ENCODE assay signal across 8 mouse cellular contexts in genomic region chr19:37208176-37208755, GRCm38 (mm10). TPM values are rescaled to one million over a fixed set of nuclear protein-coding genes. Genes with fewer than 3 reads are reported as not detected.
DNase-seq lines count a peak whose midpoint lies in the region; ATAC-seq and TF ChIP-seq lines count a peak whose summit lies in the region.

TSS of gene Cpeb3 (minus strand) at chr19:37208601.

- peaks cover 43% of the 10 kb centered on the region for H3K79me3 ChIP-seq in C2C12 (ENCODE audit: low read depth)

- no peak for TF ChIP-seq CTCF in C2C12 (IDR thresholded peaks at IDR 0.05; ENCODE audit: control insufficient read depth, insufficient read depth, insufficient read length)
- no peak for TF ChIP-seq CTCF in thymus, adult 2 months (IDR thresholded peaks at IDR 0.05; ENCODE audit: borderline replicate concordance, control insufficient read depth, extremely low read depth, insufficient read depth, low read length, poor library complexity)

- under 1% methylated on average over 15 of the region's 15 CpGs for WGBS in embryonic facial prominence, embryonic 14.5 days
- 2% methylated on average over 15 of the region's 15 CpGs for WGBS in heart, embryonic 11.5 days (ENCODE audit: insufficient replicate concordance)
- WGBS in liver, embryonic 11.5 days: 1% methylated on average over 15 of the region's 15 CpGs
- 2% methylated on average over 15 of the region's 15 CpGs for WGBS in neural tube, embryonic 11.5 days
- under 1% methylated on average over 15 of the region's 15 CpGs for WGBS in thymus, adult 2 months

- H3K4me1 ChIP-seq in embryonic facial prominence, embryonic 14.5 days (ENCODE audit: control insufficient read depth, insufficient read depth, low read length): peaks cover 10% of the 10 kb centered on the region
- peaks cover 12% of the 10 kb centered on the region for H3K4me1 ChIP-seq in heart, embryonic 11.5 days (ENCODE audit: control insufficient read depth, insufficient read depth, low read length)
- H3K4me1 ChIP-seq in liver, embryonic 11.5 days (replicated peaks; ENCODE audit: control insufficient read depth, insufficient read depth, low read length): peaks cover 22% of the 10 kb centered on the region
- peaks cover 5% of the 10 kb centered on the region; the same call in 1 of the 2 replicates for H3K4me1 ChIP-seq in neural tube, embryonic 11.5 days (ENCODE audit: control insufficient read depth, insufficient read depth, low read length)
- peaks cover 8% of the 10 kb centered on the region for H3K4me1 ChIP-seq in thymus, adult 2 months (replicated peaks; ENCODE audit: control insufficient read depth, insufficient read depth, low read length)

- H3K79me2 ChIP-seq in C2C12 (ENCODE audit: control insufficient read depth, insufficient read depth): peaks cover 58% of the 10 kb centered on the region

- H3K4me2 ChIP-seq in embryonic facial prominence, embryonic 14.5 days (ENCODE audit: low read depth, low read length): peak within 1 kb of the TSS; percentile 94
- H3K4me2 ChIP-seq in heart, embryonic 11.5 days: peak within 1 kb of the TSS; percentile 87
- peak within 1 kb of the TSS; percentile 89 for H3K4me2 ChIP-seq in liver, embryonic 11.5 days
- H3K4me2 ChIP-seq in neural tube, embryonic 11.5 days (ENCODE audit: low read depth): peak within 1 kb of the TSS; percentile 66

- peaks cover 35% of the 10 kb centered on the region for H3K36me3 ChIP-seq in C2C12 (ENCODE audit: control insufficient read depth, insufficient read depth)
- peaks cover 26% of the 10 kb centered on the region for H3K36me3 ChIP-seq in embryonic facial prominence, embryonic 14.5 days (ENCODE audit: control insufficient read depth, insufficient read depth, low read length)
- H3K36me3 ChIP-seq in heart, embryonic 11.5 days (ENCODE audit: control insufficient read depth, insufficient read depth, low read length): peaks cover 8% of the 10 kb centered on the region; the same call in 1 of the 2 replicates
- peaks cover 21% of the 10 kb centered on the region for H3K36me3 ChIP-seq in liver, embryonic 11.5 days (ENCODE audit: control insufficient read depth, insufficient read depth, low read length)
- peaks cover 8% of the 10 kb centered on the region for H3K36me3 ChIP-seq in neural tube, embryonic 11.5 days (ENCODE audit: control insufficient read depth, insufficient read depth, low read length)
- H3K36me3 ChIP-seq in thymus, adult 2 months (ENCODE audit: control insufficient read depth, insufficient read depth, low read length): peaks cover 11% of the 10 kb centered on the region

- peak within 1 kb of the TSS; percentile 98 for H3K9ac ChIP-seq in embryonic facial prominence, embryonic 14.5 days (ENCODE audit: low read depth, low read length)
- peak within 1 kb of the TSS; percentile 99 for H3K9ac ChIP-seq in heart, embryonic 11.5 days (ENCODE audit: low read depth, low read length)
- H3K9ac ChIP-seq in liver, embryonic 11.5 days (ENCODE audit: low read depth, low read length): peak within 1 kb of the TSS; percentile 99
- H3K9ac ChIP-seq in neural tube, embryonic 11.5 days (ENCODE audit: low read length): peak within 1 kb of the TSS; percentile 98

- H3K27ac ChIP-seq in embryonic facial prominence, embryonic 14.5 days (replicated peaks; ENCODE audit: low read depth, low read length): peak within 1 kb of the TSS; percentile 86
- peak within 1 kb of the TSS; percentile 94 for H3K27ac ChIP-seq in heart, embryonic 11.5 days (ENCODE audit: low read depth, low read length)
- H3K27ac ChIP-seq in liver, embryonic 11.5 days (ENCODE audit: low read depth, low read length): peak within 1 kb of the TSS; percentile 96
- H3K27ac ChIP-seq in neural tube, embryonic 11.5 days (ENCODE audit: low read depth, low read length): peak within 1 kb of the TSS; percentile 78
- H3K27ac ChIP-seq in thymus, adult 2 months (ENCODE audit: control insufficient read depth, insufficient read depth, low read length): no peak within 1 kb of the TSS; the same call in 1 of the 2 replicates

- peak; percentile 82 for DNase-seq in adipocyte (ENCODE audit: low spot score)
- peak; percentile 71 for DNase-seq in embryonic facial prominence, embryonic 14.5 days (ENCODE audit: low spot score)
- DNase-seq in kidney, adult 9 months: peak; percentile 61
- peak; percentile 41 for DNase-seq in liver, embryonic 11.5 days (ENCODE audit: low spot score)
- DNase-seq in neural tube, embryonic 11.5 days (ENCODE audit: low spot score): peak; percentile 60
- peak; percentile 25 for DNase-seq in thymus, adult 2 months

- peak within 1 kb of the TSS; percentile 100 for H3ac ChIP-seq in C2C12 (ENCODE audit: control insufficient read depth, insufficient read length, low read depth)

- no peaks in the 10 kb centered on the region for H3K27me3 ChIP-seq in C2C12 (ENCODE audit: control insufficient read depth, insufficient read depth, insufficient read length)
- no peaks in the 10 kb centered on the region for H3K27me3 ChIP-seq in embryonic facial prominence, embryonic 14.5 days (replicated peaks; ENCODE audit: control insufficient read depth, insufficient read depth, low read length)
- no peaks in the 10 kb centered on the region for H3K27me3 ChIP-seq in heart, embryonic 11.5 days (ENCODE audit: control insufficient read depth, insufficient read depth, low read length)
- no peaks in the 10 kb centered on the region for H3K27me3 ChIP-seq in liver, embryonic 11.5 days (replicated peaks; ENCODE audit: control insufficient read depth, insufficient read depth, low read length)
- H3K27me3 ChIP-seq in neural tube, embryonic 11.5 days (ENCODE audit: control insufficient read depth, insufficient read depth, low read length): no peaks in the 10 kb centered on the region
- no peaks in the 10 kb centered on the region; the same call in 1 of the 2 replicates for H3K27me3 ChIP-seq in thymus, adult 2 months (ENCODE audit: control insufficient read depth, insufficient read depth, low read length)

- no peak for TF ChIP-seq POLR2A in thymus, adult 2 months (IDR thresholded peaks at IDR 0.05; ENCODE audit: control insufficient read depth, extremely low read depth, insufficient read depth, low read length, poor library complexity)

- no peaks in the 10 kb centered on the region for H3K9me3 ChIP-seq in embryonic facial prominence, embryonic 14.5 days (ENCODE audit: control insufficient read depth, low read length)
- no peaks in the 10 kb centered on the region for H3K9me3 ChIP-seq in heart, embryonic 11.5 days (replicated peaks; ENCODE audit: control insufficient read depth, low read length)
- no peaks in the 10 kb centered on the region for H3K9me3 ChIP-seq in liver, embryonic 11.5 days (ENCODE audit: control insufficient read depth, low read length)
- no peaks in the 10 kb centered on the region for H3K9me3 ChIP-seq in neural tube, embryonic 11.5 days (ENCODE audit: control insufficient read depth, low read length)

- ATAC-seq in embryonic facial prominence, embryonic 14.5 days (ENCODE audit: low read depth): no peak
- ATAC-seq in heart, embryonic 11.5 days (replicated peaks; ENCODE audit: insufficient number of reproducible peaks, low FRiP score, low TSS enrichment): no peak
- no peak for ATAC-seq in liver, embryonic 11.5 days (replicated peaks; ENCODE audit: low FRiP score)
- ATAC-seq in neural tube, embryonic 11.5 days (ENCODE audit: insufficient read depth, low FRiP score, low TSS enrichment): no peak

- peak within 1 kb of the TSS; percentile 99 for H3K4me3 ChIP-seq in C2C12 (ENCODE audit: insufficient read depth, poor library complexity, severe bottlenecking)
- H3K4me3 ChIP-seq in embryonic facial prominence, embryonic 14.5 days (ENCODE audit: low read depth, low read length): peak within 1 kb of the TSS; percentile 97
- H3K4me3 ChIP-seq in heart, embryonic 11.5 days (ENCODE audit: low read depth, low read length): peak within 1 kb of the TSS; percentile 99
- peak within 1 kb of the TSS; percentile 98 for H3K4me3 ChIP-seq in liver, embryonic 11.5 days (ENCODE audit: low read depth, low read length)
- peak within 1 kb of the TSS; percentile 94 for H3K4me3 ChIP-seq in neural tube, embryonic 11.5 days (ENCODE audit: low read depth, low read length)
- H3K4me3 ChIP-seq in thymus, adult 2 months (ENCODE audit: control insufficient read depth, insufficient read depth, low read length): peak within 1 kb of the TSS; percentile 72

TF ChIP-seq in C2C12, 6 proteins besides CTCF, POLR2A, EP300 and RAD21:
- TF ChIP-seq MYOG (IDR thresholded peaks at IDR 0.05; ENCODE audit: control insufficient read depth, extremely low read depth, insufficient read length) (no peak), MYOD1 (IDR thresholded peaks at IDR 0.05; ENCODE audit: control insufficient read depth, insufficient read length, low read depth) (no peak), MAX (IDR thresholded peaks at IDR 0.05) (no peak), FOSL1 (IDR thresholded peaks at IDR 0.05; ENCODE audit: insufficient read depth, low read length, poor library complexity, severe bottlenecking) (no peak), USF1 (IDR thresholded peaks at IDR 0.05; ENCODE audit: low read depth) (no peak), CEBPB (IDR thresholded peaks at IDR 0.05; ENCODE audit: low read depth) (no peak)
TF ChIP-seq in C2C12: peak in this region for 0.

RNA-seq across cellular contexts. Expression of gene Cpeb3, which starts in this region (rescaled TPM):
- polyA plus RNA-seq in C2C12 (2012; fragmentation: generic; extraction: Trizol): 0.57 TPM
- 1.5 and 1.9 TPM in 2 replicates for polyA plus RNA-seq in embryonic facial prominence, embryonic 14.5 days (2014; fragmentation: Nextera tagmentation; extraction: Ambion mirVana)
- 4.3 and 4.4 TPM in 2 replicates for polyA plus RNA-seq in heart, embryonic 11.5 days (2014; fragmentation: Nextera tagmentation; extraction: Ambion mirVana)
- polyA plus RNA-seq in liver, embryonic 11.5 days (2014; fragmentation: Nextera tagmentation; extraction: Ambion mirVana): 1.3 and 2.0 TPM in 2 replicates
- 2.8 and 4.3 TPM in 2 replicates for polyA plus RNA-seq in neural tube, embryonic 11.5 days (2014; fragmentation: Nextera tagmentation; extraction: Ambion mirVana)
- 3.5 and 3.8 TPM in 2 replicates for polyA plus RNA-seq in thymus, adult 2 months (2012; rRNA removed)

Comparison
In these comparisons a context has a peak if more than half of its experiments do, and no peak if none do; other contexts are left out.
1. DNase-seq: peak in every context shown above with its lines; median percentile 82 in adipocyte; 71 in embryonic facial prominence, embryonic 14.5 days; 61 in kidney, adult 9 months; 60 in neural tube, embryonic 11.5 days; 41 in liver, embryonic 11.5 days; 25 in thymus, adult 2 months.